Mouse (Mus musculus): ENCODE data around the gene Agpat1. TPM values are rescaled to one million over a fixed set of nuclear protein-coding genes. Genes with fewer than 3 reads are reported as not detected.

Gene Agpat1
- polyA plus RNA-seq, 1 experiment from 2014 or later = 97.8 TPM

DNA sequence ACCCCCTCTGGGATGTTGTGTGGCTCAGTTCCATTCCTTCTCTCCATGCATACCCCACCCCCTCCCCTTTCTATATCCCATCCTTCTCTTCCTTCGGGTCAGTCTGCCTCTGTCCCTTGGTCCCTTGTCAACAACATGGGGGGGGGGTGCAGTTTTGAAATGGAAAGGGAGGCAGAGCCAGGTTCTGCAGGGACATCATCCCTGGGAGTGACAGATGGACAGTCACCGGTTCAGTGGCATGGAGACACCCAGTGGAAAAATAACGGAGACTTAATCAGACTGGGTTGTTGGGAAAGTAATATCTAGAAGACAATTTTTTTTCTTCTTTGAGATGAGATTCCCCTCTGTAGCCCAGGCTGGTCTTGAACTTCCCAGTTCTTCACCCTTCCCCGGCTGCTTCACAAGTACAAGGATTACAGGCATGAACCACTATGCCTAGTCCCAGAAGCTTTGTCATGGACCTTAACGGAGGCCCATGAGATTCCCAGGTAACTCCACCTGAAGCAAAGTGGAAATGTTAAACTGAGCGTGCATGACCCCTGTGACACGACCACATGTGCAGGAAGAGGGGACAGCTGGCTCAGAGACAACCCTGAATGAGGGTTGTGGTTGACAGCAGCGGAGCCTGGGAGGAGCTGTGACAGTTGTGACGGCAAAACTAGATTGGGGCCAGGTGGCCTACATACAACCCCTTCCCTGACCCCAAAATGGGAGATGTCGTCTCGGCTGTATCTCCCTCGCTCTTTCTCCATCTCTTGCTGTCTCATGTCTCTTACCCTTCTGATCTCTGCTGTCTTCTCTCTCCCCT lies 25.9 kb downstream of the Agpat1 start:
- peak overlapping the region; percentile 73 for H3K4me3 ChIP-seq

DNA sequence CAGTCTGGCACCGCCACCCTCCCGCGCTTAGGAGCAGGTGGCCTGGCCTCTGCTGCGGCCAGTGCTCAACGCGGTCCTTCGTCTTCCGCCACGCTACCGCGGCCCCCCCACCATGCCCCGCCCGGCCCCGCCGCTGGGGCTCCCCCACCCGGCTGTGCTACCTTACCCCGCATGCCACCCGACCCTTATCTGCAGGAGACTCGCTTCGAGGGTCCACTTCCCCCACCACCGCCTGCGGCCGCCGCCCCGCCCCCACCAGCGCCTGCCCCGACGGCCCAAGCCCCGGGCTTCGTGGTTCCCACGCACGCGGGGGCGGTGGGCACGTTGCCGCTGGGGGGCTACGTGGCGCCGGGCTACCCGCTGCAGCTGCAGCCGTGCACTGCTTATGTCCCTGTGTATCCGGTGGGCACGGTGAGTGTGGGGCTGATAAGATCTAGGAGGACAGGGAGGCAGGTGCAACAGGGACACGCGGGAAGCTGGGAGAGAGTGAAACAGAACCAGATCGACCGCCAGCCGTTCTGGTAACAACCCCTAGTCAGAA lies 26.8 kb downstream of the Agpat1 start:
- ATAC-seq (ENCODE audit: low FRiP score) = no peak
- peak overlapping the region; percentile 83 for H3K9ac ChIP-seq
- no peaks in the 10 kb centered on the region for H3K9me3 ChIP-seq
- H3K4me2 ChIP-seq = peak overlapping the region; percentile 91
- H3K27ac ChIP-seq = no peak overlapping the region
- H3K4me3 ChIP-seq = peak overlapping the region; percentile 73
- H3K27me3 ChIP-seq = peaks cover 52% of the 10 kb centered on the region
- 1% methylated on average over 44 of the region's 48 CpGs for WGBS
- peaks cover 58% of the 10 kb centered on the region for H3K4me1 ChIP-seq (replicated peaks)
- H3K36me3 ChIP-seq = no peaks in the 10 kb centered on the region

More for the DNA sequence above, 25.9 kb downstream of the Agpat1 start:
- WGBS = 10% methylated on average over 12 of the region's 12 CpGs
- H3K9me3 ChIP-seq = no peaks in the 10 kb centered on the region
- peaks cover 47% of the 10 kb centered on the region for H3K27me3 ChIP-seq
- H3K27ac ChIP-seq = peak overlapping the region; percentile 93; the same call in 1 of the 2 replicates
- H3K4me1 ChIP-seq (replicated peaks) = peaks cover 61% of the 10 kb centered on the region
- H3K4me2 ChIP-seq = peak overlapping the region; percentile 91
- no peak for ATAC-seq (ENCODE audit: low FRiP score)
- peak overlapping the region; percentile 83 for H3K9ac ChIP-seq
- peaks cover 3% of the 10 kb centered on the region; the same call in 1 of the 2 replicates for H3K36me3 ChIP-seq

DNA sequence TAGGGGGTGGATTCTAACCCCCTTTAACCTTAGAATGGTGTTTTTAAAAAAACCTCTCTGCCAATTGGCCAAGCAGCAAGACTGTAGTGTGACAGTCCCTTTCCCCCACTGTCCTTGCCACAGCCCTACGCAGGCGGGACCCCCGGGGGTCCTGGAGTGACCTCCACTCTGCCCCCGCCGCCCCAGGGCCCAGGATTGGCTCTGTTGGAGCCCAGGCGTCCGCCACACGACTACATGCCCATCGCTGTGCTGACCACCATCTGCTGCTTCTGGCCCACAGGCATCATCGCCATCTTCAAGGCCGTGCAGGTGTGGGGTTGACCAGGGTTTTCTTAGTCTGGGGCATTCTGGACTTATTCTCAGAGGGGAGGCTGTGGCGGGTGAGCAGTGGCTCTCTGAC lies 27.6 kb downstream of the Agpat1 start:
- H3K4me3 ChIP-seq = peak overlapping the region; percentile 73
- 6% methylated on average over 12 of the region's 12 CpGs for WGBS
- no peaks in the 10 kb centered on the region for H3K9me3 ChIP-seq
- peaks cover 50% of the 10 kb centered on the region for H3K4me1 ChIP-seq (replicated peaks)
- H3K4me2 ChIP-seq = peak overlapping the region; percentile 91
- H3K27me3 ChIP-seq = peaks cover 57% of the 10 kb centered on the region
- no peak overlapping the region for H3K27ac ChIP-seq
- ATAC-seq (ENCODE audit: low FRiP score) = no peak
- H3K36me3 ChIP-seq = no peaks in the 10 kb centered on the region
- peak overlapping the region; percentile 83 for H3K9ac ChIP-seq

DNA sequence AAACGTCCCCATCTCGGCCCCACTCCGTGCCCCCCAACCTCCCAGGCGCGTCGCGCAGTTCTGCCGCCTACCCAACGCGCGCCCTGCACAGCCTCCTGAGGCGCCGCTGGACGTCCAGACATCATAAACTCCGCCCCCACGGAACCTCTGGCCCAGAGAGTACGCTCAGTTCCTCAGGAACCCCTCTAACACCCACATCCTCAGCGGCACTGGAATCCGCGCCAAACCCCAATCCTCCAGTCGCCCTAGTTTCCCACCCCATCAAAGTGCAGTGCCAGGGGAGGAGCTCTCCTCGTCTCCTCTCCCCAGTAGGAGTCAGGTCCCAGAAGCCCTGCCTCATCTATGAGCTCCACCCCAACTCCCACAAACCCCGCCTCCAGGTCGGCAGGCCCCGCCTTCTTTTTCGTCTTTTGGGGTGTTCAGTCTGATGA lies 28.2 kb downstream of the Agpat1 start:
- no peaks in the 10 kb centered on the region for H3K9me3 ChIP-seq
- ATAC-seq (ENCODE audit: low FRiP score) = no peak
- peak overlapping the region; percentile 83 for H3K9ac ChIP-seq
- H3K4me3 ChIP-seq = peak overlapping the region; percentile 73
- peaks cover 58% of the 10 kb centered on the region for H3K27me3 ChIP-seq
- H3K27ac ChIP-seq = no peak overlapping the region
- peak overlapping the region; percentile 91 for H3K4me2 ChIP-seq
- 1% methylated on average over 26 of the region's 26 CpGs for WGBS
- H3K4me1 ChIP-seq (replicated peaks) = peaks cover 49% of the 10 kb centered on the region
- no peaks in the 10 kb centered on the region for H3K36me3 ChIP-seq

DNA sequence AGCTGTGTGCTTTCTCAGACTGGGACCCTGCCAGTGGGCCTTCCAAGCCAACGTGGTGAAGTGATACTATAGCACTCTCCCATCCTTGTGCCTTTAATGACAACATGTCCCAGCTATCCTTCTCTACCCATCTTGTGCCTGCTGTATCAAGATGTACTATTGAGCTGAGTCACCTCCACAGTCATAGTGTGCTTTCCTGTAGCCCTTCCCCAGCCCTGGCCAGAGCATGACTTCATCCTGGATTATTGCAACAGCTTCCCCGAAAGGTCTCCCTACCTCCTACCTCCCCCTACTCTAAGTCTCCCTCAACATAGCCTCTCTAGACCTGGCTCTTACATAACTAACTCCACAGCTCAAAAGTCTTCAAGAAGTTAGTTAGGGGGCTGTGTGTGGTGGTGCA lies 31.6 kb downstream of the Agpat1 start:
- Histone ChIP-seq H3K4me1 (replicated peaks) (peaks cover 21% of the 10 kb centered on the region), H3K36me3 (no peaks in the 10 kb centered on the region), H3K27ac (no peak overlapping the region), H3K9me3 (no peaks in the 10 kb centered on the region), H3K9ac (no peak overlapping the region), H3K4me3 (no peak overlapping the region), H3K4me2 (no peak overlapping the region), H3K27me3 (peaks cover 52% of the 10 kb centered on the region)
- 76% methylated on average over 2 of the region's 2 CpGs for WGBS
- ATAC-seq (ENCODE audit: low FRiP score) = no peak

DNA sequence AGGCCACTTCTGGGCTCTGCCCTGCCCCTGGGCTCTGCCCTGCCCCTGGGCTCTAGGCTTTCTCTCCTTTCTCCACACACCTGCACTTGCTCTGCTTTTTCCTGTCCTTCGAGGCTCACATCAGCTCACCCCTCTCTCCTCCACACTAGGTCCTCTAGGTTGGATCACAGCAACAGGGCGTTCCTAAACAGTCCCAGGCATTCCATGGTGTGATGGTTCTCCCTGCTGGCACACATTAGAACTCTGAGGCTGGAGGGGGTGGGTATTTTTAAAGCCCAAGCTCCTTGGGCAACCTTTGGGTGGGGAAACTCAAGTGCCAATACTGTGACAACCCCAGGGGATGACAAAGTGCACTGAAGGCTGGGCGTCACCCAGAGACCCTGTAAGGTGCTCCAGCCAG lies 33.4 kb downstream of the Agpat1 start:
- peak overlapping the region; percentile 30; the same call in 1 of the 2 replicates for H3K9ac ChIP-seq
- no peaks in the 10 kb centered on the region for H3K36me3 ChIP-seq
- no peaks in the 10 kb centered on the region for H3K9me3 ChIP-seq
- no peak overlapping the region for H3K4me2 ChIP-seq
- H3K27me3 ChIP-seq = peaks cover 34% of the 10 kb centered on the region
- no peak overlapping the region for H3K27ac ChIP-seq
- peaks cover 16% of the 10 kb centered on the region for H3K4me1 ChIP-seq (replicated peaks)
- 68% methylated on average over 3 of the region's 3 CpGs for WGBS
- H3K4me3 ChIP-seq = no peak overlapping the region
- ATAC-seq (ENCODE audit: low FRiP score) = no peak

DNA sequence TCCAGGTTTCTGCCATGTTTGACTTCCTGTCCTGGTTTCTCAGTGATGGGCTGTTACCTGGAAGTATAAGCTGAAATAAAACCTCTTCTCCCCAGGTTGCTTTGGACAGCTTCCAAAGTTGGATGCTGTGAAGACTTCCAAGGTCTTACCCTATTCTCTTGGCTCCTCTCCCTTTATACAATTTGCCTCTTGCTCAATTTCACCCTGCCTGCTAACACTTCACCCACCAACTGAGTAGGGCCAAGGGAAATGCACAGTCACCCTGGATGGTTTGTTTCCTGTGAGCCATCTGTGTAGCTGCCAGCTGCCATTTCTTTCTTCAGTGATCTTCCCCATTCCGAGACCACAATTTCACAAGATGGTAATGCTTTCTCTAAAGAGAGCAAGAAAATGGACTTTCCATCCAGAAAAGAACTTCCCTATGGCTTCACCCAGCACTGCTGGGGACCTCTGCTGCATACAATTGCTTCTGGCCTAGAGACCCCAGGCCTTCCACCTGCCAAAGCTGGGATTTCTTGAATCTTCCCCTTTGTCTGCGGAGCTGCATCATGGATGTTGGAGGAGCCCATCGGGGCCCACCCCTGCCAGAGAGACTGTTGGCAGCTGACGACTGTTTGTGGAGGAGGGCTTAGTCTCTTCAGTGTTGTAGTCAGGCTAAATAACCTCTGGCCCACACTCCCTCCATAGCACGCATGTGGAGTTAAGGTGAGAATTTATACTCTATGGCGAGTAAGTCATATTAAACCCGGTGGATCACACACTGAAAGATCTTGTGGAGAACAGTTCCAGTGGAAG lies 35.6 kb downstream of the Agpat1 start:
- ATAC-seq (ENCODE audit: low FRiP score) = no peak
- no peak overlapping the region for H3K27ac ChIP-seq
- 84% methylated on average over 7 of the region's 7 CpGs for WGBS

DNA sequence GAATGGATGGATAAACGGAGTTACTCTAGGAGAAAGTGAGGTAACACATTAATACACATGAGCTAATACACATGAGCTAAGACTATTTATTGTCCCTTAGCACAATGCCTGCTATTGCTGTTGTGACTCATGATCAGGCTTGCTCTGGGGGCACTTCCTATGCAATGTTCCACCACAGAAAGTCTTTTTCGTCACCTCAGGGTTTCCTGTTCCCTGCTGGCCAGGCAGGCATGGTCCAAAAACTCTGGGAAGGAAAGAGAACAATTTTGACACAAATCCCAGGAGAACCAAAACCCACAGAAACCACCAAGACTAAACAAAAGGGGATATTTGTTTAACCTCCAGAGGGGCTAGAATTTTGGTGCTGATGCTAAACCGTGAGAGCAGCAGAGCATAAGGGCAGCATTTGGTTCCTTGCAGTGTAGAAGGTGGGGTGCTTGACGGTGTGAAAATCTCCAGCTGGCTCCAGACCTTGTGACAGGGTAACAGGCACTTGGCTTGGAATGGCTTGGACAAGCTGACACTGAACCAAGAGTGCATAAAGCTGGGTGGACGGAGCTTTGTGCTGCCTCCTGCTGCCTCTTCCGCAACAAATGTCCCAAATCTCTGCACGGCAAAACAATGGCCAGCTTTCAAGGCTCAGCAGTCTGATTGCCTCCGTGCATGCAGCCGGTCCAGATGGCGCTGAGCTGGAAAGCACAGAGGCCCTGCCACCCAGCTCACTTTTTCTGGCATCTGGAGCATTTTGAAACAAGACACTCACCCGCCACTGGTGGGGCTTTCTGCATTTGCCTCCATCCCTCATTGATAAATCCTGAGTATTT lies 36.9 kb downstream of the Agpat1 start:
- no peak for ATAC-seq (ENCODE audit: low FRiP score)
- H3K27me3 ChIP-seq = peaks cover 10% of the 10 kb centered on the region
- H3K9ac ChIP-seq = peak overlapping the region; percentile 51
- no peaks in the 10 kb centered on the region for H3K36me3 ChIP-seq
- 0 out of 2 replicates have a peak overlapping the region, but pooled peaks have one; percentile 6 for H3K4me2 ChIP-seq
- peak overlapping the region; percentile 83 for H3K27ac ChIP-seq
- no peak overlapping the region for H3K4me3 ChIP-seq
- 12% methylated on average over 11 of the region's 11 CpGs for WGBS
- no peaks in the 10 kb centered on the region for H3K9me3 ChIP-seq
- H3K4me1 ChIP-seq (replicated peaks) = peaks cover 27% of the 10 kb centered on the region

More for the DNA sequence above, 35.6 kb downstream of the Agpat1 start:
- H3K27me3 ChIP-seq = peaks cover 17% of the 10 kb centered on the region
- no peak overlapping the region for H3K9ac ChIP-seq
- H3K36me3 ChIP-seq = no peaks in the 10 kb centered on the region
- no peak overlapping the region for H3K4me2 ChIP-seq
- H3K4me1 ChIP-seq (replicated peaks) = peaks cover 16% of the 10 kb centered on the region
- no peaks in the 10 kb centered on the region for H3K9me3 ChIP-seq
- H3K4me3 ChIP-seq = no peak overlapping the region

DNA sequence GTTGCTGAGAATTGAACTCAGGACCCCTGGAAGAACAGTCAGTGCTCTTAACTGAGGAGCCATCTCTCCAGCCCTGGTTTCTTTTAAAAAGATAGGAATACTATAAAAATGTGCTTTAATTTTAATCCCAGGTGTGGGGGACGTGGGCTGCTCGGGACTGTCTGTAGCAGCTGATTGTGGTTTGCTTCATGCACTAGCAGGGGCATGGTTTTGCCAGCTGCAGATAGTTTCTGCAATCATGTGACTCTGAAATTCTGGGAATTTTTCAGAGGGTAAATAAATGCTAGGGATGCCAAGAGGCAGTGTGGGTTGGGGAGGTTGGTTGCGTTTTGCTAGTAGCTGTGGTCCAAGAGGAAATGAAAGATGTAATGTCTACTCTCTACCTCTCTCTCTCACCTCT lies 37.9 kb downstream of the Agpat1 start:
- Histone ChIP-seq H3K27ac (peak overlapping the region; percentile 83; the same call in 1 of the 2 replicates), H3K9ac (no peak overlapping the region), H3K27me3 (peaks cover 6% of the 10 kb centered on the region; the same call in 1 of the 2 replicates), H3K4me1 (replicated peaks) (peaks cover 34% of the 10 kb centered on the region), H3K4me3 (no peak overlapping the region), H3K4me2 (no peak overlapping the region), H3K9me3 (no peaks in the 10 kb centered on the region), H3K36me3 (no peaks in the 10 kb centered on the region)
- 88% methylated on average over 3 of the region's 3 CpGs for WGBS
- no peak for ATAC-seq (ENCODE audit: low FRiP score)

DNA sequence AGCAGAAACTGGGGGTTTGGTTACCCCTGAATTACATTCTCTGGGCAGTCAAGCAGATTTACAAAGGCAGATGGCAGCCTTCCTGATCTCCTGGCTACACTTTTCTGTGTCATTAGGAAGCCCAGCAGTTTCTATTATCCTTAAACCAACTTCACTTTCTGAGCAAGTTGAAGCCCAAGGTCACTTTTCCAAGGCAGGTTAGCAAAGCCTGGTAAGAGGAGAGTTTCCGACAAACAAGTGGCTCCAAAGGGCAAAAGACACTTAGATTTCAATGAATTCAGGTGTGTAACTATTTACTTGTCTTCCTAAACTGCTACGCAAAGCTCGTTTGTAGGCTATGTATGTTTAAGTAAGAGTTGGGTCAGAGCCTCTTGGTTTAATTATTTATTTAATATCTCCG lies 39.3 kb downstream of the Agpat1 start:
- no peak overlapping the region for H3K4me3 ChIP-seq
- H3K27me3 ChIP-seq = no peaks in the 10 kb centered on the region
- WGBS = 92% methylated on average over 4 of the region's 4 CpGs
- H3K9ac ChIP-seq = no peak overlapping the region
- no peak overlapping the region for H3K4me2 ChIP-seq
- H3K4me1 ChIP-seq (replicated peaks) = peaks cover 44% of the 10 kb centered on the region
- no peak overlapping the region for H3K27ac ChIP-seq
- no peaks in the 10 kb centered on the region for H3K9me3 ChIP-seq
- ATAC-seq (ENCODE audit: low FRiP score) = no peak
- peaks cover under 1% of the 10 kb centered on the region for H3K36me3 ChIP-seq

DNA sequence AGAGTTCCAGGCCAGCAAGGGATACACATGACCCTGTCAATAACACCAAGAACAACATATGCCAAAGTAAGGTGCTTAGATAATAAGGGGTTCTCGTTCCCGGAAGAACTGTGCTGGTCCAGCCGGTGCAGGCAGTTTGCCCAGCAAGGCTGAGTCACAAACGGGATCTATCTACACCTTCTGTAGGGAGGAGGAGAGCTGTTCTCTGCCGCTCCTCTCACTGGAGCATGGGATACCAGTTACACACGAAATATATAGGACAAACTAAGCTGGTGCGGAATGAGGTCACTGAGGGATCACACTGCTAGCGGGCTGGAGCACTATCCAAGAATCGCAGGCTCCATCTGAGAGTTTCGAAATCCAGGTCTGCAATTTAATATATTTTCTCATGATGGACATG lies 39.9 kb downstream of the Agpat1 start:
- Histone ChIP-seq H3K4me2 (no peak overlapping the region), H3K27me3 (no peaks in the 10 kb centered on the region), H3K36me3 (peaks cover 6% of the 10 kb centered on the region), H3K27ac (peak overlapping the region; percentile 74; the same call in 1 of the 2 replicates), H3K9me3 (no peaks in the 10 kb centered on the region), H3K4me3 (no peak overlapping the region), H3K4me1 (replicated peaks) (peaks cover 49% of the 10 kb centered on the region), H3K9ac (no peak overlapping the region)
- WGBS = 90% methylated on average over 10 of the region's 10 CpGs
- no peak for ATAC-seq (ENCODE audit: low FRiP score)

Data from hindbrain, embryonic 13.5 days (tissue).